Mouse (Mus musculus) liver, embryonic 12.5 days (tissue): Measurements from ENCODE around the gene Fbxw15. TPM values are rescaled to one million over a fixed set of nuclear protein-coding genes. Genes with fewer than 3 reads are reported as not detected.
"Not testable (repeated sequence)": the region's sequence is repeated elsewhere in the genome, so short reads cannot be mapped to it uniquely, and the experiment has no call there.

Experiments
- ATAC-seq: fragments of 200-750 bp; cut with Nextera tagmentation; 2 replicates; pipeline ENCODE4 v1.8.0; 2017; ENCODE audit warnings: moderate number of reproducible peaks, mild to moderate bottlenecking, moderate library complexity
- H3K27ac ChIP-seq: fragments of 300-500 bp; sonication (generic); 2 replicates; pipeline ENCODE4 v1.5.1; 2016; ENCODE audit warnings: mild to moderate bottlenecking
- H3K27me3 ChIP-seq: fragments of 300-500 bp; sonication (generic); replicated peaks from 2 replicates; pipeline ENCODE4 v1.6.1; 2016; ENCODE audit warnings: mild to moderate bottlenecking, moderate library complexity
- H3K36me3 ChIP-seq: fragments of 300-500 bp; sonication (generic); 2 replicates; pipeline ENCODE4 v1.6.1; 2016; ENCODE audit warnings: mild to moderate bottlenecking, moderate library complexity
- H3K4me1 ChIP-seq: fragments of 300-500 bp; sonication (generic); 2 replicates; pipeline ENCODE4 v1.6.1; 2016
- H3K4me2 ChIP-seq: fragments of 300-500 bp; sonication (generic); 2 replicates; pipeline ENCODE4 v1.6.1; 2016; ENCODE audit warnings: mild to moderate bottlenecking, moderate library complexity
- H3K4me3 ChIP-seq: fragments of 300-500 bp; sonication (generic); 2 replicates; pipeline ENCODE4 v1.5.1; 2016; ENCODE audit warnings: mild to moderate bottlenecking, moderate library complexity
- H3K9ac ChIP-seq: fragments of 300-500 bp; sonication (generic); 2 replicates; pipeline ENCODE4 v1.6.1; 2016; ENCODE audit warnings: mild to moderate bottlenecking, moderate library complexity
- H3K9me3 ChIP-seq: fragments of 300-500 bp; sonication (generic); replicated peaks from 2 replicates; pipeline ENCODE4 v1.6.1; 2016; ENCODE audit warnings: mild to moderate bottlenecking, moderate library complexity
- WGBS: fragments of 180-500 bp; shearing (Covaris S2); methylation state at CpG from one replicate; pipeline ENCODE4 v1.1.7; 2016; ENCODE audit not compliant: insufficient replicate concordance; 5-methylcytosine and 5-hydroxymethylcytosine counted together
- polyA plus RNA-seq: library from polyadenylated mRNA; unstranded; fragments of >200 nt; fragmentation: Nextera tagmentation; extraction: Ambion mirVana; gene quantifications from 2 replicates; pipeline ENCODE4 v1.2.1, GENCODE M21; 2016

Gene Fbxw15
- 0.13 TPM in 1 of 2 replicates, not detected in the other for polyA plus RNA-seq

GRCm38 (mm10) chr9:109568162-109568561 is at the start of gene Fbxw15:
Fbxw15 (minus strand) TSS chr9:109568262.
- H3K9me3 ChIP-seq, H3K36me3 ChIP-seq, H3K27me3 ChIP-seq, ATAC-seq, H3K9ac ChIP-seq, H3K27ac ChIP-seq, H3K4me1 ChIP-seq, H3K4me2 ChIP-seq, H3K4me3 ChIP-seq: not testable (repeated sequence)
- WGBS, result 61% methylated on average over 4 of the region's 4 CpGs

GRCm38 (mm10) chr9:109606837-109607236 is 38.8 kb upstream of the Fbxw15 start:
- not testable (repeated sequence) for H3K9me3 ChIP-seq, H3K4me1 ChIP-seq, H3K9ac ChIP-seq, ATAC-seq, H3K4me3 ChIP-seq, H3K27ac ChIP-seq, H3K4me2 ChIP-seq, H3K36me3 ChIP-seq, H3K27me3 ChIP-seq
- 31% methylated on average over 5 of the region's 5 CpGs for WGBS

GRCm38 (mm10) chr9:109602128-109602527 is 34.1 kb upstream of the Fbxw15 start:
- not testable (repeated sequence) for H3K4me3 ChIP-seq, H3K36me3 ChIP-seq, H3K4me2 ChIP-seq, H3K27ac ChIP-seq, H3K9ac ChIP-seq, H3K4me1 ChIP-seq, H3K9me3 ChIP-seq, H3K27me3 ChIP-seq, ATAC-seq
- 47% methylated on average over 2 of the region's 2 CpGs for WGBS

- no peaks in the 10 kb centered on the region for H3K4me1 ChIP-seq
- H3K36me3 ChIP-seq, result no peaks in the 10 kb centered on the region
- H3K9me3 ChIP-seq, result no peaks in the 10 kb centered on the region
- H3K27me3 ChIP-seq, result no peaks in the 10 kb centered on the region
- H3K27ac ChIP-seq, result no peak overlapping the region
- no peak overlapping the region for H3K9ac ChIP-seq
- no peak overlapping the region for H3K4me2 ChIP-seq
- no peak for ATAC-seq
- H3K4me3 ChIP-seq, result no peak overlapping the region
Observed at GRCm38 (mm10) chr9:109597226-109597625, 29.2 kb upstream of the Fbxw15 start.

DNA sequence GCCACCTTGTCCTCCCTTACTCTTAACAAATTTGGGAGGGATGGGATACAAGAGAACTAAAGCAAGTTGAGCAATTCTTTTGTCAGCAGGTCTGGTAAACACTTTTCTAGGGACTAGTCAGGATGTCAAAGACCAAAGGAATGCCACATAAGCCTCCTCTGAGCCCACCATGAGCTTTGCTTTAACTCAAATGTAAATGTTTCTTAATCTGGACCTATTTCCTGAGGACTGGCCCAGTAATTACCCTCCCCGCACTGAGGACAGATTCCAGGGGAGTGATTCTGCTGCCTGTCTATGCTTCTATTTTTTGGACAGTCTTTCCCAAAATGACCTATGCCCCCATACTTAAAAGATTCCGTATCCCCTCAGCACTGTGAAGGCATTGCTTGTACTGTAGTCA is 26.8 kb upstream of the Fbxw15 start:
- ATAC-seq, result no peak
- Histone ChIP-seq H3K4me2 (no peak overlapping the region), H3K9ac (no peak overlapping the region), H3K9me3 (no peaks in the 10 kb centered on the region), H3K4me1 (no peaks in the 10 kb centered on the region), H3K27ac (no peak overlapping the region), H3K4me3 (no peak overlapping the region), H3K27me3 (no peaks in the 10 kb centered on the region), H3K36me3 (no peaks in the 10 kb centered on the region)
- WGBS, result 42% methylated on average over 2 of the region's 2 CpGs

GRCm38 (mm10) chr9:109565546-109565945 is 2.5 kb downstream of the Fbxw15 start:
- H3K4me2 ChIP-seq, result no peak overlapping the region
- no peaks in the 10 kb centered on the region for H3K9me3 ChIP-seq
- no peaks in the 10 kb centered on the region for H3K27me3 ChIP-seq
- no peak overlapping the region for H3K4me3 ChIP-seq
- WGBS, result 39% methylated on average over 1 of the region's 1 CpGs
- H3K9ac ChIP-seq, result no peak overlapping the region
- ATAC-seq, result no peak
- no peak overlapping the region for H3K27ac ChIP-seq
- H3K4me1 ChIP-seq, result no peaks in the 10 kb centered on the region
- H3K36me3 ChIP-seq, result no peaks in the 10 kb centered on the region

- not testable (repeated sequence) for H3K4me3 ChIP-seq, H3K4me2 ChIP-seq, H3K27me3 ChIP-seq, H3K27ac ChIP-seq, H3K36me3 ChIP-seq, H3K4me1 ChIP-seq, H3K9me3 ChIP-seq, H3K9ac ChIP-seq, ATAC-seq
Observed at GRCm38 (mm10) chr9:109562106-109562505, 6.0 kb downstream of the Fbxw15 start.

DNA sequence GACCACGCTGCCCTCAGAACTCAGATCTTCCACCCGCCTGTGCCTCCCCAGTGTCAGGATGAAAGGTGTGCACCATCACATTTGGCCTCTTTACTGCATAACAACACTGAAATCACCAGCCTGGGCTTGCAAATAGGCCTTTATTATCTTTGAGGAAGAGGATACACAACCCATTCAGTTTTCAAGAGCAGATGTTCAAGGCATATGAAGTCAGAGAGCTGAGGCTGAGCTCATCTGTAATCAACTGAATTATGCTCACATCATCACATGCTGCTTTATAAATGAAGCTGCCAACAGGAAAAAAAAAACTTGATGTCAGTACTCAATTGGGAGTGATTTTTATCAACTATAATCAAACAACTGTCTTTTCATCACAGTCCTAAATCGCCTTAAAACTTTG is 15.6 kb downstream of the Fbxw15 start:
- Histone ChIP-seq H3K27ac (no peak overlapping the region), H3K9ac (no peak overlapping the region), H3K36me3 (no peaks in the 10 kb centered on the region), H3K4me3 (no peak overlapping the region), H3K27me3 (no peaks in the 10 kb centered on the region), H3K4me1 (no peaks in the 10 kb centered on the region), H3K4me2 (no peak overlapping the region), H3K9me3 (no peaks in the 10 kb centered on the region)
- WGBS, result 47% methylated on average over 3 of the region's 3 CpGs
- ATAC-seq, result no peak

- H3K27me3 ChIP-seq, H3K4me2 ChIP-seq, H3K36me3 ChIP-seq, H3K9me3 ChIP-seq, ATAC-seq, H3K9ac ChIP-seq, H3K4me1 ChIP-seq, H3K27ac ChIP-seq, H3K4me3 ChIP-seq: not testable (repeated sequence)
- WGBS, result 32% methylated on average over 2 of the region's 2 CpGs
Observed at GRCm38 (mm10) chr9:109549666-109550065, 18.4 kb downstream of the Fbxw15 start.

DNA sequence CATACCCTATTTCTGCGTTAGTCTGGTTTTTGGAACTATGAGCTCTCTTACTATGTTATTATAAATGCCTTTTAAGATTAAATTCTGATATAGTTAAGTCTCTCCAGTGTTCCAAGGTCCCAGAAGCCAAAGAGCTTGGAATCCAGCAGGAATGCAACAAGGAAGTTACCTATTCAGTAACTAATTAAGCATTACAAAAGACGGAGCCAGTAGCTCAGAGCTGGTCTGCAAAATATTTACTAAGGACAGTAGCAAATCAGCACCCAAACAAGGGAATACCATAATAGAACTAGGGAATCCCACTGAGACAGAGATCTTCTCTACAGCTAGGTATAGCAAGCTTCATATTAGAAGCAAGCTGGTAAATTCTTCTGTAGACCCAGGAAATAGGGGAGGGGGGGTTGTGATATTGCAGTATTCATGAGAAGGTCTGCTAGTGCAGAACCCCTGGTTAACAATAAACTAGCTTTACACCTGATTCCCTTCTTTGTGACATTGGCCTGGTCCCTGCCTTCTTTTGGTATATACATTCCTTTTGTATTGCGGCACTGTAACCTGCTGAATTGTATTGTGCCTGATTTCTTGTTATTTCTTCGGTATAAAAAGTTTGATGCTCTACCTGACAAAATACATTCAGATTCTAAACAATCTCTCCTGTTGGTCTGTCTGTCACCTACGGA is 44.5 kb downstream of the Fbxw15 start:
- H3K9ac ChIP-seq, result no peak overlapping the region
- WGBS, result 65% methylated on average over 5 of the region's 5 CpGs
- H3K36me3 ChIP-seq, result no peaks in the 10 kb centered on the region
- H3K9me3 ChIP-seq, result no peaks in the 10 kb centered on the region
- H3K4me1 ChIP-seq, result no peaks in the 10 kb centered on the region
- no peaks in the 10 kb centered on the region for H3K27me3 ChIP-seq
- no peak for ATAC-seq
- H3K4me2 ChIP-seq, result no peak overlapping the region
- H3K4me3 ChIP-seq, result no peak overlapping the region
- no peak overlapping the region for H3K27ac ChIP-seq

Other genes with a start within 250 kb of the Fbxw15 start
- gene Fbxw28, start 228.6 kb downstream of the Fbxw15 start, polyA plus RNA-seq, result not detected in 2 replicates
- not detected in 2 replicates for gene Fbxw22, start 164.0 kb downstream of the Fbxw15 start, polyA plus RNA-seq
- gene Fbxw16, start 119.1 kb downstream of the Fbxw15 start, polyA plus RNA-seq, result not detected in 2 replicates
- gene Fbxw19, start 72.4 kb downstream of the Fbxw15 start, polyA plus RNA-seq, result not detected in 2 replicates
- gene Fbxw24, start 57.8 kb upstream of the Fbxw15 start, polyA plus RNA-seq, result not detected in 2 replicates
- not detected in 2 replicates for gene Fbxw25, start 96.4 kb upstream of the Fbxw15 start, polyA plus RNA-seq
- 0.08 and 0.13 TPM in 2 replicates for gene Fbxw18, start 134.4 kb upstream of the Fbxw15 start, polyA plus RNA-seq
- 0.08 TPM in 1 of 2 replicates, not detected in the other for gene Fbxw26, start 177.8 kb upstream of the Fbxw15 start, polyA plus RNA-seq
- gene Fbxw27, start 222.4 kb upstream of the Fbxw15 start, polyA plus RNA-seq, result not detected in 2 replicates
- not detected in 2 replicates for gene Spink8, start 244.0 kb upstream of the Fbxw15 start, polyA plus RNA-seq